Mouse (Mus musculus) gastrocnemius, adult 8-10 months (tissue): ENCODE data around the gene Nupl2. TPM values are rescaled to one million over a fixed set of nuclear protein-coding genes. Genes with fewer than 3 reads are reported as not detected.

Experiments
- DNase-seq, 2 experiments: peaks; one replicate each; pipeline ENCODE4 v3.0.0; 2022; ENCODE audit warnings: low spot score in 2 of 2
- total RNA-seq, 4 experiments: library from RNA; stranded (reverse); gene quantifications; 2 replicates each; pipeline ENCODE4 v1.2.4; 2022

Nupl2 gene
- total RNA-seq, 4 experiments from 2014 or later = 5.6 to 6.3 (median 5.7) TPM

- no peak for DNase-seq
Observed at GRCm38 (mm10) chr5:24208505-24208904, 43.7 kb downstream of the Nupl2 start.

GRCm38 (mm10) chr5:24213861-24214546 is 49.2 kb downstream of the Nupl2 start:
- DNase-seq = no peak

DNA sequence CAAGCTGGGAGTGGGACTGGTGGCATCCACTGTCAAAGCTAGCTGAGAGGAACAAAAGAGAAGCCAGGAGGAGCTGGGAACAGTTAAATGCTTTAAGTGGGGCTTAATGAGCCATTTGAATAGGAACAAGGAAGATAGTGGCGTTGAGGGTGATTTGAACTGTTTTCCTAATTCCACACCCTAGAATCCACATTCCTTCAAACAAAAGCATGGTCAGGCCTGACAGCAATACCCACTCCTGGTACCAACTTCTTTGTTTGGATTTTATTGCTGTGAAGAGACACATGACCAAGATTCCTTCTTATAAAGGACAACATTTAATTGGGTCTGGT is 49.8 kb downstream of the Nupl2 start:
- DNase-seq = no peak

GRCm38 (mm10) chr5:24214900-24215299 is 50.1 kb downstream of the Nupl2 start:
- DNase-seq = no peak

Other genes starting within 250 kb of the Nupl2 start
- gene Fam126a, start 134.3 kb upstream of the Nupl2 start, total RNA-seq = 1 to 10 TPM; 4.1 to 5.9 (median 4.7) TPM
- 10 to 100 TPM; 35.2 to 41.0 (median 37.7) TPM for gene Klhl7, start 64.4 kb upstream of the Nupl2 start, total RNA-seq
- gene Kcnh2, start 186.6 kb downstream of the Nupl2 start, total RNA-seq = 1 to 10 TPM in 2 of 4 experiments, under 1 TPM in 2; 0.54 to 1.8 (median 1.2) TPM
- 1 to 10 TPM; 3.2 to 5.8 (median 4.0) TPM for gene Nos3, start 199.8 kb downstream of the Nupl2 start, total RNA-seq
- under 1 TPM in 1 of 4 experiments, not detected in 3; 0.22 TPM for gene Atg9b, start 227.2 kb downstream of the Nupl2 start, total RNA-seq
- gene Abcb8, start 228.7 kb downstream of the Nupl2 start, total RNA-seq = 10 to 100 TPM; 34.7 to 40.0 (median 38.8) TPM
- under 1 TPM in 1 of 4 experiments, not detected in 3; 0.34 TPM for gene Asic3, start 248.4 kb downstream of the Nupl2 start, total RNA-seq